Mouse (Mus musculus): ENCODE measurements at regions not wholly inside any gene's neighbourhood (a gene's known extent, or its start where the extent isn't known, plus 50 kb on each side); places are given as distances from the start of the nearest gene placed in this dataset.

DNA sequence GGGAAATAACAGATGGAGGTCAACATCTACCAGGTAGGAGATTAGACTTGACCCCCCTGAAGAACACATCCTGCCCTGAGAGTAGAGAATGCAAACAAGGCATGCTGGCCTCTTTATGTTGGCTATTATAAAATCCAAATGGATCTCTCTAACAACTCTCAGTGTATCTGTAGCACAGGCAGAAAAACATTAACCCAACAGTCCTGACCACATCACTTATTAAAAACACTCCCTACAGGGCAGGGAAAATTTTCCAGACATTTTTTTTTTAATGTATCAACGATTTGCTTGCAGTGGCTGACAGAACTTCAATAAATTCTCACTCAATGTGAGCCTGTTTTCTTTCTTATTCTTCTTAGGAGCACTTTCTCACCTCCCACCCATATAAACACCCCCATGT lies 511.4 kb downstream of the Cdk5rap2 start:
- DNase-seq, result no peak

DNA sequence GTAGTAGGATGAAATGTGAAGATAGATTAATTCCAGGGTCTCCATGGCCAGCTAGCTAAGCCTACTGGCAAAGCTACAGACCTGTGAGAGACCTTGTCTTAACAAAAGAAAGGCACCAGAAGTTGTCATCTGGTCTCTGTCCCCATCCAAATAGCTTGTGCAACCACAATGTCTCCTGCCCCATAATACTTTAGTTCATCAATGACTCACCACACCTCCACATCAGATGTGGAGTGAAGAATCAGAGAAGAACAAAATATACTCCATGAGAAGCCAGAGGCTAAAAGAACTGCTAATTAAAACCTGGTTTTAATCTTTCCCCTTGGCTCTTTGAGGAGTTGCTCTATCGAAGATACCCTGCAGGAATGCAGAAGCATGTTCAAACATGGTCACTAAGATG lies 514.1 kb downstream of the Cdk5rap2 start:
- no peak for DNase-seq

DNA sequence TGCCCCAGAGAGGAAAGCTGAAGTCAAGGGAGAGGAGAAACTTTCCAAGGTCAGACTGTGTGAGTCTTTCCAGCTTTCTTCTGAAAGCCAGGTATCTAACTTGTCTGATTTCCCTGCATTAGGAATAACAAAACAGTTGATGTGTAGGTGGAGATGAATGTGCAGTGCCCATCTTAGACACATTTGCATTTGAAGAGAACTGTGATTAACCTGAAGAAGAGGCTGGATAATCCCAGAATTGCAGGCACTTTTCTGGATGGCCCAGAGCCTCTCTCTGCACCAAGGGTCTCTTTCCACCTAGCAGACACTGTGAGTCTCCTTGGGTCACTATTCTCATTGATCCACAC lies 517.4 kb downstream of the Cdk5rap2 start:
- DNase-seq, result no peak

DNA sequence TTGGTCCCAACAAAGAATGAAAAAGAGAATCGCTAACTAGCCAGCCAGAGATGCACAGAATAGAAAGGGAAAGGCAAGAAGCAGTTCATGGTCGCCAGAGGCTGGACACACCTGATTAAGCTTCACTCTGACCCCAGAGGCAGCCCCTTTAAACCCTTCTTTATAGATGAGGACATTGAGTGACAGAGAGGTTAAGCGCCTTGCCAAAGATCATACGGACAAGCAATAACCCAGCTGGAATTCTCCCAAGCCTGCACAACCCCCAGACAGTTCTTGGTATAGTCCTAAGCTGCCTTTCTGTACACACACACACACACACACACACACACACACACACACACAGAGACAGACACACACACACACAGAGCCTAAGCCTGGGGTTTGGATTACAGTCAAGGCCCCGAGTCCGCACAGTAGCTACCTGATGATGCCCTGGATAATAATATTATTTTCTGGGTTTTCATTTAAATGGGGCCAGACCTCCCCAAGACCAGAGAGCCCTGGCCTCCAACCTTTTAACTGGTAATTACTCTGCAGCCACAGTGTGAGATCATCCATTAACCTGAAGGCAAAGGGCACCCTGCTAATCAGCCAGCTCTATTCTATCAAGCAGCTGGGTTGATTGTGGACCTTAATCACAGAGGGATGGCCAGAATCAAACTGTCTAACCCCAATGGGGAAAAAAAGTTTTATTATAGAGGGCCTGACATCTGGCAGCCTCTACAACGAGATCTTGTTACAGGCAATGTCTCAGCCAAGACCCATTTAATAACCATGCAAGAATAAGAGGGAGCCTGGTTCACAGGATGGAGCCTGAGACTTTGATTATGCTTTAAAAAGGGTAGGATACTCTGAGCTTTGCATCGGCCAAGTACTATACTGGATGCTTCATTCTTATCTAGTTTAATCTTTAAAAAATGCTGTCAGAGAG lies 518.1 kb downstream of the Cdk5rap2 start:
- DNase-seq, result no peak

DNA sequence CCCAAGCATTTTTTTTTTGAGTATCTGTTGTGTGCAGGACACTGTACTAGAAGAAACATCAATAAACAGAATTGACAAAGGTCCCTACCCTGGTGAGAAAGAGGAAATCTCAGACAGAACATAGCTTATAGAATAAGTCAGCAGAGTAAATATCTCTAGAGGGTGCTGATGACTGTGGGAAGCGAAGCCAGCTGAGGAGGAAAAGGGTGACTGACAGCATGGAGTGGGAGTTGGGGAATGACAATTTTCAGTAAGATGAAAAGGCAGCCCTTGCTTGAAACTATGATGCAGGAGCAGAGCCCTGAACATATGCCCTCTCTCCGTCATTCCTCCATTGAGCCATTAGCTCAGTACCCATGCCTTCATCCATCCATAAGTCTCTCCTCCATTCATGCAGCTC lies 519.6 kb downstream of the Cdk5rap2 start:
- DNase-seq, result no peak

DNA sequence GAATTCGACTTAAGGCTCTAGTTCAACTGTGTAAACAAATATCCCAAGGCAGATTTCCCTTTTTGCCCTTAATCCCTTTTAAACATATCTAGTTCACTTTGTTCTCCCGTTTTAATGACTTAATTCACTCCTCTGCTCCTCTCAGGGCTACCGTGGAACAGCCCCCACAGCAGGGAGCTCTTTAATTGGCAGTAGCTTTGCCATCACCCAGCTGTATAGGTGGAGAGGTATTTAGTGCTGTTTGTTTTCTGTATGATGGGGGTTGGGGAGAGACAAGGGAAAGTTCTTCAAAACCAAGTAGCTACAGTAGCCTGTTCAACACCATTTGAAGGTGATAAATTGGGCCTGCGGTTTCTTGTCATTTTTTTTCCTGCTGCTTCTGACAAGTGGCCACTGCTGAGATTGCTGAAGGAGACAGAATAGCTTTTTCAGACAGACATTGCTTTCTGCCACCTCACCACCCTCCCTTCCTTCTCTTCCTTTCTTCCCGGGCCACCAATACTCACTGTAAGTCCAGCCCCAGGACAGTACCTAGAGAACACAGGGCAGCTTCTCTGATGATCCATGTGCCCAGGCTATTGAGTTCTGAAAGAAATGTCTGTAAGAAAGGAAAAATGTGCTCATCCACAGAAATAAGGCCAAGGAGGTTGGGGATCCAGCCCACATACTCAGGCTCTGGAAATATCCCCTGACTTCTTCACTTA lies 520.2 kb downstream of the Cdk5rap2 start:
- no peak for DNase-seq

DNA sequence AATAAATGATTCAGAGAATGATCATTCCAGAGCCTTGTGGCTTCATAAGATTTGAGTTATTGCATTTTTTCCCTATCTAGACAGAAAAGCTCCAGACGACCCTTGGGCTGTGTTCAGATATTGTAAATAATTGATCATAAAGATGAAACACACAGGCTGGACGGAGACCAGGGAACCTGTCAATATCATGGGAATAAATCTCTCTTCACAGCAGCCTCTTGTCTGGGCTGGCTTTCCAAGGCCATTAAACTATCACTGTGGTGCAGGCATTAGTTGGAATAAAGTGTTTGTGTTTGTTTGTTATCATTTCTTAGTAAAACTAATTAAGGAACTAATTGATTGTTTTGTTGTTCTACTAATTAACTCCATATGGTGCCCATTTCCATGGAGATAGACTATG lies 533.5 kb downstream of the Cdk5rap2 start:
- DNase-seq, result no peak

DNA sequence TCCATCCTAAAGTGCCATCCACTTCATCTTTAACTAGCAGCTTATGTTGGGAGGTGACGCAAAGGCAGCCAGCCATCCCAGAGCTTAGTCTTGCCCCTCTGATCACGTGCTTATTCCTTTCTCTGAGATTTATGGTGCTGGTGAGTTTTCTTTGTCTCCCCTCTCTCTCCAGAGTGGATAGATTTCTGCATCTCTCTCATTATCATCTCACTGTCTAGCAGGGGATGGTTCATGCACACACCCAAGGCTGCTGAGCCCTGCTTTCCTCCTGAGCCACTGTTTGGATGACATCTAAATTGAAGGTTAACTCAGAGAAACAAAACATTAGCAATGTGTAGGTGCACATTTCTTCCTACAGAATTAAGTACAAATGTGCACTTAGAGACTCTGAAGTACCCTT lies 539.6 kb downstream of the Cdk5rap2 start:
- DNase-seq, result no peak

DNA sequence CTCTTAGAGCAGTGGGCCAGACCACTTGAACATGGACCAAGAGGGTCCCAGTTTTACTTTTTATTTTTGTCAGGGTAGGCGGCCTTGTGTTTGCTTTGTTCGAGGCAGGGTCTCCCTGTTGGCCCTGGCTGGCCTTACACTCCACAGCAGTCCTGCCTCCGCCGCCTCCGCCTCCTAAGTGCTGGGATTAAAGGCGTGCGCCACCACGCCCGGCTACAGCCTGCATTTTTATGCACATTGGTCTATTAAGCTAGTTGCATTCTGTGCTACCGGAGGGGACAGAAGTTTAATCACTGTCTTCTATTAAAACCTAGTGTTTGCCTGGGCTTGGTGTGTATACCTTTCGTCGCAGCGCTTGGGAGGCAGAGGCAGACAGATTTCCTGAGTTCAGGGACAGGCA lies 555.2 kb downstream of the Cdk5rap2 start:
- no peak for DNase-seq

DNA sequence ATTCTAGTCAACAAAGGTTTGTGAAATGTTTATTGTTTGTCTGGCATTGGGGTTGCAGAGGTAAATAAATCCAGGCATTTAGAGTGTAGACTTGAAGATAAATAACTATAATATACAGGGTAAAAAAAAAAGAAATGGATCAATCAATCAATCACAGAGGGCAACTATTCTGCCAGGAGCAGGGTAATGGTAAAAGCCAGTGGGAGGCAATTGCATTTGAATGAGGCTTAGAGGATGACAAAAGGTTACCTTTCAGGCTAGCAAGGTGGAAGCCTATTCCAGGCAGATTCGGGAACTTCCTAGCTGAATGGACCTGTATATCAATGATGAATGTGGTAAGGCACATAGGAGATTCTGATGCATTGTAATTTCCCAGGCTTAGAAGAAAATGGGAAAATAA lies 557.6 kb downstream of the Cdk5rap2 start:
- DNase-seq, result no peak

DNA sequence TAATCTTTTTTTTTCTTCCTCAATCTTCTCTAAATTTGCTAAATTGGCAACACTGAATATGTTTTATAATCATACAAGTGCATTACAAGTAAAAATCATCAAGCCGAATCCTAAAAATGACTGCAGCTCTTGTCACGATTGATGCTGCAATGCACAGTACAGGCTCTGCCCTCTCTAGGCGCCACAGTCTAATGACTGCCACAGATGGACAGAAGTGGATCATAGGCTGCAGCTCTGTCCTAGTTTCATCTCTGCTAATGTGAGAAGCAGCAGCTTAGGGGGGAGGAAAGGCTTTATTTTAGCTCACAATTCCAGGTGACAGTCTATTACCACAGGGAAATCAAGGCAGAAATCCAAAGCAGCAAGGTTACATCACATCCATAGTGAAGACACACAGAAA lies 560.8 kb downstream of the Cdk5rap2 start:
- peak in 1 of 2 experiments; percentile 2 for DNase-seq

DNA sequence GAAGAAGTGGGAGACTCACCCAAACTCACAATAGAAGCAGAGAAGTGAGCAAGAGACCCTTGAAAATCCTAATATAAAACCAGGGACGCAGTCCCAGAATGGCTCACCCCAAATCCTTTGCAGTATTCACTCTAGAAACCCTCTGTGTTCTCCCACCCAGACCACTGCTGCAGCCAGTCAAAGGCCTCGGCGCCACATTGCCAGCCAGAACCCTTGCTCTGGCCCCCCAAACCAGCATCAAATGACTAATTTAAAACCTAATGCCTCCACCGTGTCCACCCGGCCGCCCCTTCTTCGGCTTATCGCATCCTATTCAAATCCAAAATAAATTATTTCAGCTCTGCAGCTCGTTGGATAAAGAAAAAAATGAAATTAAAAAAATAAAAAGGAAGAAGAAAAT lies 570.4 kb downstream of the Cdk5rap2 start:
- no peak for DNase-seq

DNA sequence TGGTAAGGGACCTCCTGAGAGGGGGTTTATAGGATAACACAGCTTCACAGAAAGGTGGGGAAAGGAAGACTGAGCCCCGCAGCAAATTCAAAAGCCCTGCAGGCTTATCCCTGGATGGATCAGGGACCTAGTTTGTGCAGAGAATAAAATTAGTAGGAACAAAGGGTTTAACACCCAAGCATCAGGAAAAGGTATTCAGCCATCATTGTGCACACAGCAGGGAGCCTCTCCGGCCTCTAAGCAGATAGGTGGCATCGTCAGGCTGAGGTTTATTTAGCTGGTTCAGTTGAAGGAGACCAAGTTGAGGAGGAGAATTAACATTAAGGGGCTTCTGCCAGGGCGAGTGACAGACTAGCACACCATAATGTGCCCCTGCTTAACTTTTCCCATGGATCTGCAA lies 571.3 kb downstream of the Cdk5rap2 start:
- no peak for DNase-seq

DNA sequence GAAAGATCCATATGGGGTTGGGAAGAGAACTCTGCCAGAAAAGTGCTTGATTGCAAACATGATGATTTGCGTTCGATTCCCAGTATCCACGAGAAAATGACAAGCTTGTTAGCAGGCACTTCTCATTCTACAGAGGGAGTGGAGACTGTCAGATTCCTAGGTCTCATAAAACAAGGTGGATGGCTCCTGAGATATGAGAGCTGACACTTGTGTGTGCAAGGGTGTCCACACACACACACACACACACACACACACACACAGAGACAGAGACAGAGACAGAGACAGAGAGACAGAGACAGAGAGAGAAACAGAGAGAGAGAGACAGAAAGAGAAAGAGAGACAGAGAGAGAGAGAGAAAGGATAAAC lies 585.4 kb downstream of the Cdk5rap2 start:
- DNase-seq, result no peak

DNA sequence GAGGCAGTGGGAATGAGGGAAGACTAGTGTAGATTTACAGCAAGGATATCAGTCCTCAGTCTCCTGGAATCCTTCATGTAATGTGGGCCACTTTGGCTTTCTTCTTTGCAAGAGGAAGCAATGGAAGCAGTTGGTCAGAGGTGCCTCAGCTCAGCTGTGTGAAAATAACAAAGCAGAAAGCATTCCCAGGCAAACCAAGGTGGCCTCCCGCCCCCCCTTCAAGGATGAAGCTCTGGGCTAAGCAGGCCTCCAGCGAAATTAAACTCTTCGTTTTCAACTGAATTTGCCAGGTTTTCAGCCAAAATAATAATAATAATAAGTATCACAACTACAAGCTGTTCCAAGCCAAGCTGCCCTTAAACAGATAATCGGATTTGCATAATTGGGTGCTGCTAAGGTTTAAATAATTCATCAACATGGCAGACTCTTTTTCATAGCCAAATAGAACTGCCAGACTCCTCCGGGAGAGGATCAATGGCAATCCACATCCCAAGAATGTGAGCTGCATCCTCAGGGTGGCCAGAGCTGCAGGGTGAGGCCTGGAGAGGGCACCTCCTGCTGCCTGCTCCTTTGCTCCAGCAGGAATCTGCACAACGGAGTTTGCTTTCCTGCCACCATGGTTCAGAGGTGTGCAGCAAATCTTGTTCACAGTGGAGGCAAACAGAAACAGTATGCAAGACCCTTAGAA lies 585.9 kb downstream of the Cdk5rap2 start:
- no peak for DNase-seq

DNA sequence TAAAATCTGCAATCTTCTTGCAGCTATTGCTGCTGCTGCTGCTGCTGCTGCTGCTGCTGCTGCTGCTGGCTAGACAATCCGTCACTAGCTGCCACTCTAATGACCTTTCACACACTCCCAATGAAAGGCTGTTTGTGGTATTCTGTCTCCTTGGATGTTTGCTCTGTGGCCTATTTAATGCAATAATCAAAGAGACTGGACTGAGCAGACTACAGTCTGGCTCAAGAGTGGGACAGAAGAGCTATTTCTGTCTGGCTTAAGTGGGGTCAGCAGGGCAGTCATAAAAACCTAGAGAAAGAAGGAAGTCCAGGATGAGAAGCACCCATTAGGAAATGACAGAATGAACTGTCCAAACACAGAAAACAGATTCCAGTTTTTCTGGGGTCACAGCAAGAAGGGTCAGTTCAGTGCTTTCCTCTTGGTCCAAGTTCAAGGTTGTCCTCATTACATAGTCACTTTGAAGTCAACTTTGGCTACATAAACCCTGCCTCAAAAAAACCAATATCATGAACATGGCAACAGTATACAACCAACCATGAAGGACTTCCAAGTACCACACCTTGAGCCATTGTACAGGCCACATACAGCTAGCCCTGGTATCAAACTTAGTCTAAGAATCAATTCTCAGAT lies 586.8 kb downstream of the Cdk5rap2 start:
- no peak for DNase-seq

DNA sequence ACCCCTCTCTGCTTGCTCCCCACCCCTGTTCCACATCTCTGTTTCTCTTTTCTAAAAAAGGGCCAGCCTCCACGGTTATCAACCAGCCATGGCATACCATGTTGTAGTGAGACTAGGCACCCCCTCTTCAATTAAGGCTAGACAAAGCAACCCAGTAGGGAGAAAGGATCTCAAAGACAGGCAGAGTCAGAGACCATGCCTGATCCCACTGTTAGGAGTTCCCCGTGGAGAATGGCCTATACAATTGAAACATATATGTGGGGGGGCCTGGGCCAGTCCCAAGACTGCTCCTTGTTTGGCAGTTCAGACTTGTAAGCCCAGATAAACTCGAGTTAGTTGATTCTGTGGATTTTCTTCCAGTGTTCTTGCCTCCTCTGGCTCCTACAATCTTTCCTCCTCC lies 591.4 kb downstream of the Cdk5rap2 start:
- no peak for DNase-seq

DNA sequence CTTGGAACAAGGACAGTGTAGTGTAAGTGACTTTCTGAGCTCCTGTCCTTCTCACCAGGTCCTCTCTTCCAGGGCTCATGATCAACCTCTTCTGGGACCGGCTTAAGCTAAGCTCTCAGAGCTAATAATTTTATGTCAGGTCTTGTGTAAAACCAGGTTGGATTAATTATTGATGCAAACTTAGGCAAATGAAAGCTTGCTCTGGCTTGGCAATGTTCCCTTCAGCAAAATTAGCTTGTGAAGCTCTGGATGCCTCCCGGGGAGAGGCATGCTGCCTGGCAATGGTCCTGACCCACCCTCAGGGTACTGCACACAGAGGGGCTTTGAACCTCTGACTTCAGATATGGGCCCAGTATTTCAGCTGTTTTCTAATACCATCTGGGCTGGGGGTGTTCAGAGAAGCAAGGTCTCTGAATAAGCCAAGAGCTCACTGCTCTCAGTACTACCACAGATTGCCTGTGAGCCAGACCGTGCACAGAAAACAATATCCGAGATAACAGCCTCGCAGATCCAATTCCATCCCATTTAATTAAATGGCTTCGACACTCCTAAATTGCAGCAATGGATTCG lies 624.7 kb downstream of the Cdk5rap2 start:
- no peak for DNase-seq

DNA sequence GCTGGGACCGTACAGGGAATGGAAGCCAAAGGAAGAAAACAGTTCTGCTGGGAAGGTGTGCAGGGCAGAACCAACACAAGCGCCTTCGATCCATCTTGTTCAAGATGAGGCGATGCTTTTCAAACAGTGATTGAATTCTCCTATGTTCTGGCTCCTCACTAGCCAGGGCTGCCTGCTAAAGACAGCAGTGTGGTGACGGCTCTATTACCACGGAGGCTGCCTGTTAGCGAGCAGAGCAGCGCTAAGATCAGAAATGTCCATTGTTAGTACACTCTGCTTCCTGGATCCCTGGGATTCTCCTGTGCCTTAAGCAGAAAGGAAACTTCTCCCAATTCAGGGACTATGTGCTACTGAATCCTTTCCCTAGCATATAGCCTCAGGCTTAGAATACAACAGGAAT lies 629.0 kb downstream of the Cdk5rap2 start:
- no peak for DNase-seq

DNA sequence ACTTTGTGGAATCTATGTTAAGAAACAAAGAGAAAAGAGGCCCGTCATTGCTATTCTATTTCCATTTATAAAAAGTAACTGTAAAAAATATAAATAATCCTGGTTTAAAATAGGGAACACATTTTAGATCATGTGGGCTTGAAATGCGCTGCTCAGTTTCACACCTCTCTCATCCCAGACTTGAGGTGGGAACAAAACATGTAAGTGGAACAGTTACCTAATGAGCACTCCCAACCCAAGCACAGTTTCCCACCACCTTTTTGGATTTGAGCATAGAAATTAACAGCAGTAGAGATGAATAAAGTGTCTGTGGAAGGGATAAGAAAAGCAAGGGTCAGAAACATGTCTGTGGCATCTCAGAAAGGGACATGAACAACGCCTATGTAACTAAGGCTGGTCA lies 648.4 kb downstream of the Cdk5rap2 start:
- DNase-seq, result no peak

DNA sequence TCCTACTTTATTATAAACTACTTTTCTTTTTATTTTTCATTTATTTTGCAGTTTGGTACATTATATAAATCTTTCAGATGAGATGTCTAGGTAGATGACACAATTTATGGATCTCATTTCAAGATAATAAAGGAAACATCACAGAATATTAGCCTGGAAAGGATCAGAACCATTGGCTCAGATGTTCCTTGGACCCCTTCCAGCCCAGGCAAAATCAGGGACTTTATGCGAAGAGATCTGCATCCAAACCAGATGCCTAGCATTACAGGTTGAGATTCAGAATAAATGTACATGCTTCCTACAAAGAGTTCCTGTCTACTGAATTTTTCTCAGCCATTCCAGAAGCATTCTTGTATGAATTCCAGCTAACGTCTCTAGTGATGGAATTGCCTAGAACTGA lies 650.6 kb downstream of the Cdk5rap2 start:
- no peak for DNase-seq

DNA sequence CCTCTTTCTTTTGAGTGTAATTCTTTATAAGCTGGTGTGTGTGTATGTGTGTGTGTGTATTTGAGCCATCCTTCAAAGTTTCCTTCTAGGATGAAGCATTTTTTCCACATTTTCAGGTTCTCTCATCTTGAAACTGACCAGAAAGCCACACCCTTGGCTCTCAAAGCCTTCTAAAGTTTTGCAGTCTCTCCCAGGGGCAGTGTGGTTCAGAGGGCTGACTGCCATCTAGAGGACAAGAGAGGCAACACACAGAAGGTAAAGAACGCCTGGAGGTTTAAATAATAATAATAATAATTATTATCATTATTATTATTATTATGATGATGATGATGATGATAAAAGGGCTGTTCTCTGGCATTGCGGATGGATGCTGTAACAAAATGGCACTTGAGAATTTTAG lies 655.7 kb downstream of the Cdk5rap2 start:
- peak in 1 of 2 experiments; percentile 4 for DNase-seq

DNA sequence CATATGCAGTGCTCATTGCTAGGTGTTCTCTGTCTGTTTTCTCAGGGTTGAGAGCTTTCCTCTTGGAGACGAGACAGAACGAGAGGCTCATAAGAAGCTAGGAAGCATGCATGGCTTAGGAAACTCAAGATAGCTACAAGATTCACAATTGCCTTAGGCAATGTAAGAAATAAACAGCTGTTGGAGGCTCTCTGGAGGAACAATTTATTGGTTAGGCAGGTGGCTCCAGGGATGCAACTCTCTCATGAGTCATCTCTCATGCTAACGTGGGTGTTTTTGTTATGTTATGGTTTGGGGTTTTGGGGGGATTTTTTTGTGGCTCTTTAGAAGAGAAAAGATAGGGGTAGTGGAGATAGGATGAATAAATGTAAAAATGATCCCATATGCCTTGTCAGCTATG lies 657.2 kb downstream of the Cdk5rap2 start:
- no peak for DNase-seq
